Mouse (Mus musculus) erythroblast, embryonic 14.5 days (primary cell): Measurements from ENCODE around the gene Vps37b.

ENCODE experiments used
- GATA1 ChIP-seq: IDR thresholded peaks from 2 replicates; pipeline ENCODE4 v1.6.1; 2012; ENCODE audit warnings: low read length, inconsistent platforms, mixed read lengths
- TAL1 ChIP-seq: IDR thresholded peaks from 3 replicates; pipeline ENCODE4 v1.6.1; 2012; ENCODE audit warnings: low read length, inconsistent platforms, mixed read lengths

DNA sequence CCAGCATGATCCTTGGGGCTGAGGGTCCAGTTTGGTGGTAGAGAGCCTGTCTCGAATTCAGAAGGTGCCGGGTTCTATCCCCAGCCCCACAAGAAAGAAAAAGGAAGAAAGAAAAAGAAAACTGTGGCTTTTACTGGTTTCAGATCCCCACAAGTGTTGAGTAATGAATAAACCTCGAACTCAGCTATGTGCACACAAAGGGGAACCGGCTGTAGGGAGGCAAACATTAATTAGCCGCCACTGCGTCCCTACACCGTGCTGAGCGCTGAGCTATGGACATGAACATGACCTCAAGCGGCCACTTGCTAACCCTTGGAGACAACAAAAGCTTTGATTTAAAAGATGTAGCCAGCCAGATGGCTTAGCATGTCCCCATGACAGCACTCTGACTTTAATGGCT lies 6.9 kb downstream of the Vps37b start:
- TF ChIP-seq TAL1, result no peak
- no peak for TF ChIP-seq GATA1
